Comparison of ENCODE assay signal across 7 mouse cellular contexts in genomic region chr15:101519792-101520191, GRCm38 (mm10). TPM values are rescaled to one million over a fixed set of nuclear protein-coding genes. Genes with fewer than 3 reads are reported as not detected.
DNase-seq lines count a peak whose midpoint lies in the region; TF ChIP-seq lines count a peak whose summit lies in the region.

No protein-coding gene starts in this region.

- H3K9me3 ChIP-seq in E14TG2a.4 (ENCODE audit: low read length) = peaks cover 10% of the 10 kb centered on the region; the same call in 1 of the 2 replicates

- TF ChIP-seq CTCF in E14TG2a.4 (conservative IDR thresholded peaks at IDR 0.05; ENCODE audit: low read length) = peak; percentile 57

- no peaks in the 10 kb centered on the region for H3K36me3 ChIP-seq in E14TG2a.4 (ENCODE audit: insufficient read depth, low read length)

- DNase-seq in B cell, adult 2 months = peak; percentile 22 to 28
- peak; percentile 36 for DNase-seq in cerebellum, adult 11-12 months
- peak; percentile 69 for DNase-seq in gastrocnemius, adult 18-20 months (ENCODE audit: low spot score)
- peak; percentile 49 for DNase-seq in layer of hippocampus, adult 9-10 months (ENCODE audit: low spot score)
- DNase-seq in lung, postnatal 36 days = peak; percentile 86
- DNase-seq in testis, postnatal 10 days (ENCODE audit: low spot score) = peak; percentile 89

- peaks cover 11% of the 10 kb centered on the region for H3K27me3 ChIP-seq in E14TG2a.4 (ENCODE audit: insufficient read depth, low read length)

- no peak overlapping the region for H3K4me3 ChIP-seq in E14TG2a.4 (replicated peaks; ENCODE audit: low read length)

- no peaks in the 10 kb centered on the region for H3K4me1 ChIP-seq in E14TG2a.4 (replicated peaks; ENCODE audit: low read depth, low read length)

RNA-seq across cellular contexts. Expression of gene Gm49425, which starts 2.7 kb away (rescaled TPM):
- total RNA-seq in gastrocnemius, adult 18-20 months (2021) = not detected

RNA-seq across cellular contexts. Expression of gene Krt84, which starts 12.8 kb away (rescaled TPM):
- total RNA-seq in gastrocnemius, adult 18-20 months (2021) = not detected

RNA-seq across cellular contexts. Expression of gene Krt83, which starts 28.5 kb away (rescaled TPM):
- total RNA-seq in gastrocnemius, adult 18-20 months (2021) = not detected

RNA-seq across cellular contexts. Expression of gene Krt82, which starts 30.7 kb away (rescaled TPM):
- total RNA-seq in gastrocnemius, adult 18-20 months (2021) = not detected

RNA-seq across cellular contexts. Expression of gene Krt90, which starts 43.0 kb away (rescaled TPM):
- total RNA-seq in gastrocnemius, adult 18-20 months (2021) = not detected

Comparison
In these comparisons a context has a peak if more than half of its experiments do, and no peak if none do; other contexts are left out.
1. DNase-seq: peak in every context shown above with its lines; median percentile 89 in testis, postnatal 10 days; 86 in lung, postnatal 36 days; 69 in gastrocnemius, adult 18-20 months; 49 in layer of hippocampus, adult 9-10 months; 36 in cerebellum, adult 11-12 months; 25 in B cell, adult 2 months.